Mouse (Mus musculus) intestine, postnatal 0 days (tissue): Measurements from ENCODE around the gene Plxdc2. TPM values are rescaled to one million over a fixed set of nuclear protein-coding genes. Genes with fewer than 3 reads are reported as not detected.
"Not testable (repeated sequence)": the region's sequence is repeated elsewhere in the genome, so short reads cannot be mapped to it uniquely, and the experiment has no call there.

Experiments used
- ATAC-seq: fragments of 200-750 bp; cut with Nextera tagmentation; 2 replicates; pipeline ENCODE4 v1.8.0; 2017; ENCODE audit warnings: mild to moderate bottlenecking, moderate TSS enrichment, moderate library complexity
- H3K27ac ChIP-seq: fragments of 300-500 bp; sonication (generic); 2 replicates; pipeline ENCODE4 v1.5.1; 2014; ENCODE audit warnings: mild to moderate bottlenecking, low read depth, low read length, moderate library complexity
- H3K27me3 ChIP-seq: fragments of 300-500 bp; sonication (generic); replicated peaks from 2 replicates; pipeline ENCODE4 v1.6.1; 2014; ENCODE audit warnings: low read length, mixed read lengths; ENCODE audit not compliant: control insufficient read depth, insufficient read depth
- H3K36me3 ChIP-seq: fragments of 300-500 bp; sonication (generic); 2 replicates; pipeline ENCODE4 v1.6.1; 2014; ENCODE audit warnings: mild to moderate bottlenecking, moderate library complexity; ENCODE audit not compliant: control insufficient read depth, insufficient read depth
- H3K4me1 ChIP-seq: fragments of 300-500 bp; sonication (generic); replicated peaks from 2 replicates; pipeline ENCODE4 v1.6.1; 2014; ENCODE audit warnings: antibody characterized with exemption, low read length, mixed read lengths; ENCODE audit not compliant: control insufficient read depth, insufficient read depth
- H3K4me2 ChIP-seq: fragments of 300-500 bp; sonication (generic); replicated peaks from 2 replicates; pipeline ENCODE4 v1.6.1; 2014; ENCODE audit warnings: low read depth, mild to moderate bottlenecking, moderate library complexity
- H3K4me3 ChIP-seq: fragments of 300-500 bp; sonication (generic); 2 replicates; pipeline ENCODE4 v1.5.1; 2014; ENCODE audit warnings: low read depth, low read length
- H3K9ac ChIP-seq: fragments of 300-500 bp; sonication (generic); 2 replicates; pipeline ENCODE4 v1.6.1; 2014; ENCODE audit warnings: mild to moderate bottlenecking, low read depth, low read length
- H3K9me3 ChIP-seq: fragments of 300-500 bp; sonication (generic); 2 replicates; pipeline ENCODE4 v1.6.1; 2016; ENCODE audit warnings: mixed run types; ENCODE audit not compliant: control insufficient read depth
- CTCF ChIP-seq: sonication (generic); IDR thresholded peaks from 2 replicates; pipeline ENCODE4 v1.5.1; 2016; ENCODE audit warnings: low read depth, mild to moderate bottlenecking, control low read depth, antibody characterized with exemption, moderate library complexity
- WGBS: fragments of 180-500 bp; shearing (Covaris S2); extraction: QIAGEN DNeasy Blood & Tissue Kit; methylation state at CpG from one replicate; pipeline ENCODE4 v1.1.7; 2014; 5-methylcytosine and 5-hydroxymethylcytosine counted together
- polyA plus RNA-seq: library from polyadenylated mRNA; unstranded; fragments of >200 nt; fragmentation: Nextera tagmentation; extraction: Ambion mirVana; gene quantifications from 2 replicates; pipeline ENCODE4 v1.2.1, GENCODE M21; 2015

The Plxdc2 gene
- polyA plus RNA-seq, 1 experiment from 2014 or later: 4.2 TPM

DNA sequence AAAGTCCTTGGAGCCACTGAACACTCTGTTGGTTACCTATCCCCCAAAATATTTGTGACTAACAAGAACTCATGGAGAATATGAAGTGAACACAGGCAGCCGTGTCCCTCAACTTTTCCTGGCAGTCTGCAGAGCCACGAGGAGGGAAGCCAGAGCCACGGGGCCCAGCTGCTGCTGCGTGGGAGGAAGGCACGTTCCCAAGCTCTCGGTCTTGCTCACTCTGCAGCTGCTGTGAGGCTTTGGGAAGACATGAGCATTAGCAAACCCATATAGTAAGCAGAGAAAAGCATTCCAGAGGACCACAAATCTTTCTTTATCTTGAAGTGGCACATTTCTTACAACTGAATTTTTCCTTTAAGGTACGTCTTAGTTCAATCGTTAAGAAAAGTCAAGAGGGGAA, 382.1 kb downstream of the Plxdc2 start:
- 22% methylated on average over 8 of the region's 8 CpGs for WGBS
- Histone ChIP-seq H3K9me3 (no peaks in the 10 kb centered on the region), H3K27ac (no peak overlapping the region), H3K36me3 (no peaks in the 10 kb centered on the region), H3K27me3 (no peaks in the 10 kb centered on the region), H3K9ac (no peak overlapping the region), H3K4me1 (no peaks in the 10 kb centered on the region), H3K4me2 (no peak overlapping the region), H3K4me3 (no peak overlapping the region)
- ATAC-seq: no peak
- TF ChIP-seq CTCF: no peak

DNA sequence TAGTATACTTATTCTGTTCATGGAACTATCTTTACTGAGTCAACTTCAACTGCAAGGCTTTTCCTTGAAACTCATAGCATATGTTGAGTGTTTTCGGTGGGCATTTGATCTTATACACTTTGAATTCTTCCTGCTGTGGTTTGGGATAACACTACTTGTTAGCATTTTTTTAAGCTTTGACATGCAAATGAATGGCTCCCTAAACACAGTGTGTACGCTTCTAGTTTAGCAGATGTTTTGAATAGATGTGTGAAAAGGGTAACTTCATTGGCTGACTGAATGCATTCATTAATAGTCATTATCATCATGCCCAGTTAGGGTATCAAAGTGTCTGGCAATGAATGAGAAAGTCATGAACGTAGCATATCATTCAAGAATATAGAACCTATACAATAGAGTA, 385.7 kb downstream of the Plxdc2 start:
- Histone ChIP-seq H3K36me3 (no peaks in the 10 kb centered on the region), H3K4me3 (no peak overlapping the region), H3K4me1 (no peaks in the 10 kb centered on the region), H3K9me3 (no peaks in the 10 kb centered on the region), H3K4me2 (no peak overlapping the region), H3K27me3 (no peaks in the 10 kb centered on the region), H3K9ac (no peak overlapping the region), H3K27ac (no peak overlapping the region)
- TF ChIP-seq CTCF: no peak
- WGBS: 90% methylated on average over 3 of the region's 3 CpGs
- no peak for ATAC-seq

DNA sequence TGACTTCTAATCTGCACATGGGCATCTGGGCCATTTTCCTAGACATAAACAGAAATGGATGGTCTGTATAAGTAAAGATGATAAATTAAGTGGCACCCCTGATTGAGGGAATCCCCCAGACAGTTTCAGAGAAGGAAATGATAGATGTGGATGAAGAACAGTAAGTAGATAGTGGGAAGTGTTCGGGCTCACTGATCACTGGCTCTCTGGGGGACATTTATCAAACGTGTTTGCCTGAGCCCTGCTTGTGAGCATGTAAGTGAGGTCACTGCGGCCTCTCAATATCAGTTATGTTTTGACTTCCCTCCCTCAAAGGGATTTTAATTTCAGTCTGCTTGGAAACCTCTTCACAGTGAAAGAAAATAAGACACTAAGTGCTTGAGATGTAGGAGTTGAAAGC, 387.5 kb downstream of the Plxdc2 start:
- Histone ChIP-seq H3K9ac (no peak overlapping the region), H3K4me3 (no peak overlapping the region), H3K36me3 (no peaks in the 10 kb centered on the region), H3K27me3 (no peaks in the 10 kb centered on the region), H3K9me3 (no peaks in the 10 kb centered on the region), H3K4me2 (no peak overlapping the region), H3K27ac (no peak overlapping the region), H3K4me1 (no peaks in the 10 kb centered on the region)
- WGBS: 64% methylated on average over 3 of the region's 3 CpGs
- TF ChIP-seq CTCF: no peak
- ATAC-seq: no peak

DNA sequence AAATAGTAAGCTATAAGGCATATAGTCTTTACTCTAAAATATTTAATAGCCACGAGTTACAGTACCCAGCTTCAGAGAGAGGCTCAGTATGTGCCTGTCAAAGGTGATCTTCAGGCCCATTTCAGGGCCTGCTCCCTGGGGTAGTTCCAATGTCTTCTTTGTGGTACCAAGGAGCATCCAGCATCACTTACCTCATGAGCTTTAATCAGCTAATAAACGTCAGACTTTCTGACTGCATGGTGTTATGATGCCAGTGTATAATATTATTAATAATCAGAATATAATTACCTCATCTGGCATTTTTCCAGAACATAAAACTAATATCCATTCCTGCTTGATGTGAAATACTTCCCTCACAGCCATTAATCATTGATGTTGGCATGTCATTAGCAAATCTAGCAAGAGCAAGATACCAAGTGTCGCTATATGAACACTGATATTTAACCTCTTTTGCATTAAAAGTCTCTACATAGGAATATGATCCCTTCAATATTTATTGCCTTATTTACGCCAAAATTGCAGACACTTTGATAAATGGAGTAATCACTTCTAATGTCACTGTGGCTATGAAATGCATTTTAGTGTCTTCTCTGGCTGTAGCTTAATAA, 393.3 kb downstream of the Plxdc2 start:
- Histone ChIP-seq H3K36me3 (no peaks in the 10 kb centered on the region), H3K27ac (no peak overlapping the region), H3K9ac (no peak overlapping the region), H3K27me3 (no peaks in the 10 kb centered on the region), H3K4me3 (no peak overlapping the region), H3K4me2 (no peak overlapping the region), H3K4me1 (no peaks in the 10 kb centered on the region), H3K9me3 (no peaks in the 10 kb centered on the region)
- ATAC-seq: no peak
- no peak for TF ChIP-seq CTCF
- 79% methylated on average over 4 of the region's 4 CpGs for WGBS

DNA sequence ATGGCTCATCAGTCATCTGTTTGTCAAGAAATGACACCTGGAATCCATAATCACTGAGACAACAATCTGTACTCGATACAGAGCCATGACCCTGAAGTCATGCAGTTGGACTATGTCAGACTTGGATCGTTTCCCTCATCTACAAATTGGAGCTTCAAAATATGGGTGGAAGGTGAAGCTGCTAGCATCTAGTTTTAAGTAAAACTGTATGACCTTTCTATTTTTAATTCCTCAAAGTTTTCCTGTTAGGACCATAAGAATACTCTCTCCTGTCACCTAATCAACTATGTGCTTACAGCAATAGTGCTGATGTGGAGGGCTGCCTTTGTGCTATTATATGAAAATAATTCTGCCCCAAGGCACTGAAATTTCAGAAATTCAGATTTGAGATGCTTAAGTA, 401.1 kb downstream of the Plxdc2 start:
- Histone ChIP-seq H3K36me3 (no peaks in the 10 kb centered on the region), H3K27ac (no peak overlapping the region), H3K4me1 (no peaks in the 10 kb centered on the region), H3K27me3 (no peaks in the 10 kb centered on the region), H3K9me3 (no peaks in the 10 kb centered on the region; the same call in 1 of the 2 replicates), H3K9ac (no peak overlapping the region), H3K4me3 (no peak overlapping the region), H3K4me2 (no peak overlapping the region)
- no peak for TF ChIP-seq CTCF
- WGBS: 63% methylated on average over 2 of the region's 2 CpGs
- no peak for ATAC-seq

DNA sequence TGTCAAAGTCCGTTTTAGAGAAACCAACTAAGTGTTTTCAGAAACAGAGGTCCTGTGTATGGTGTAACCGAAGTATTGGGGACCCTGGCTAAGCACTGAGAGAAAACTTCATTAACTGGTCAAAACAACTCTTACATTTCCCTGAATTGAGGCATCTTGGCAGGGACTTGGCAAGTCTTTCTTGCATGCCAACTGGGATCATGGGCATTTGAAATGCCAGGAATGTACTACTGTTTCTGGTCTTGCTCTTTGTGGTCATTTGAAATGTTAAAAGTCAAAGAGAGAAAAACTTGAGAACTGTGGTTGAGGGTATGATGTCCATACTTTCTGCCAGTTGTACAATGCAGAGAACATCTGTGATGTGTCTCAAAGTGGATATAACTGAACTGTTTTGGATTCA, 403.7 kb downstream of the Plxdc2 start:
- no peaks in the 10 kb centered on the region for H3K36me3 ChIP-seq
- no peak overlapping the region for H3K9ac ChIP-seq
- no peak overlapping the region for H3K4me3 ChIP-seq
- 88% methylated on average over 2 of the region's 2 CpGs for WGBS
- no peaks in the 10 kb centered on the region for H3K4me1 ChIP-seq
- no peak overlapping the region for H3K27ac ChIP-seq
- no peaks in the 10 kb centered on the region for H3K27me3 ChIP-seq
- no peaks in the 10 kb centered on the region; the same call in 1 of the 2 replicates for H3K9me3 ChIP-seq
- TF ChIP-seq CTCF: no peak
- H3K4me2 ChIP-seq: no peak overlapping the region
- no peak for ATAC-seq

DNA sequence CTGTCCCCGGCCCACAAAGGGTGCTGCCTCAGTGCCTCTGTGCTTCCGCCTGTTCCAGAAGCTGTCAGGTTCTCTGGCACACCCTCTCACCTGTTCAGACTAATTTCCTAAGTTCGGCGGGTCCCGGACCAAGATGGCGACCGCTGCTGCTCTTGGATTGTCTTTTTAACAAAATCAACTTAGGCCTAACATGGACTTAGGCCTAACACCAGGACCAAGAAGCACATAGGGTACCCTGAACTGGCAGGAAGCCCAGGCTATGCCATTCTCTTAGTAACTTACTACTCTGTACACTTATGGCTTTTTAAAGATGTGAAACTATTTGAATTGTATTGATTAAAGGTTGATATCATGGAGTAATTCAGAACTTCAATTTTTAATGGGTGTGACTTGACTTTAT, 413.0 kb downstream of the Plxdc2 start:
- H3K27me3 ChIP-seq, H3K4me1 ChIP-seq, ATAC-seq, H3K9ac ChIP-seq, H3K4me2 ChIP-seq, H3K36me3 ChIP-seq, H3K4me3 ChIP-seq, H3K9me3 ChIP-seq, H3K27ac ChIP-seq: not testable (repeated sequence)
- 97% methylated on average over 5 of the region's 7 CpGs for WGBS
